Mouse (Mus musculus) stomach, embryonic 14.5 days (tissue): ENCODE measurements around the gene Ddx60. TPM values are rescaled to one million over a fixed set of nuclear protein-coding genes. Genes with fewer than 3 reads are reported as not detected.

Experiments
- ATAC-seq: fragments of 200-750 bp; cut with Nextera tagmentation; 2 replicates; pipeline ENCODE4 v1.8.0; 2017; ENCODE audit warnings: low read depth, moderate TSS enrichment; ENCODE audit not compliant: insufficient number of reproducible peaks, insufficient read depth, low FRiP score
- H3K27ac ChIP-seq: fragments of 300-500 bp; sonication (generic); 2 replicates; pipeline ENCODE4 v1.5.1; 2014; ENCODE audit warnings: mild to moderate bottlenecking, low read length, moderate library complexity, mixed read lengths
- H3K27me3 ChIP-seq: fragments of 300-500 bp; sonication (generic); 2 replicates; pipeline ENCODE4 v1.6.1; 2014; ENCODE audit warnings: low read length, control low read depth, mixed read lengths; ENCODE audit not compliant: control insufficient read depth, insufficient read depth
- H3K36me3 ChIP-seq: fragments of 300-500 bp; sonication (generic); 2 replicates; pipeline ENCODE4 v1.6.1; 2014; ENCODE audit warnings: mild to moderate bottlenecking, control low read depth, low read length, moderate library complexity, mixed read lengths; ENCODE audit not compliant: control insufficient read depth, insufficient read depth
- H3K4me1 ChIP-seq: fragments of 300-500 bp; sonication (generic); 2 replicates; pipeline ENCODE4 v1.6.1; 2014; ENCODE audit warnings: low read length, control low read depth, mixed read lengths; ENCODE audit not compliant: control insufficient read depth, insufficient read depth
- H3K4me2 ChIP-seq: fragments of 300-500 bp; sonication (generic); replicated peaks from 2 replicates; pipeline ENCODE4 v1.6.1; 2014; ENCODE audit warnings: low read depth, low read length, control low read depth
- H3K4me3 ChIP-seq: fragments of 300-500 bp; sonication (generic); 2 replicates; pipeline ENCODE4 v1.5.1; 2014; ENCODE audit warnings: low read depth, low read length, control low read depth
- H3K9ac ChIP-seq: fragments of 300-500 bp; sonication (generic); replicated peaks from 2 replicates; pipeline ENCODE4 v1.6.1; 2014; ENCODE audit warnings: low read depth, mild to moderate bottlenecking, control low read depth, low read length, moderate library complexity, mixed read lengths
- H3K9me3 ChIP-seq: fragments of 300-500 bp; sonication (generic); 2 replicates; pipeline ENCODE4 v1.6.1; 2016; ENCODE audit warnings: low read depth, low read length, control low read depth; ENCODE audit not compliant: control insufficient read depth
- WGBS: fragments of 180-500 bp; shearing (Covaris S2); extraction: QIAGEN DNeasy Blood & Tissue Kit; methylation state at CpG from one replicate; pipeline ENCODE4 v1.1.7; 2014; 5-methylcytosine and 5-hydroxymethylcytosine counted together
- polyA plus RNA-seq: library from polyadenylated mRNA; unstranded; fragments of >200 nt; fragmentation: Nextera tagmentation; extraction: Ambion mirVana; gene quantifications from 2 replicates; pipeline ENCODE4 v1.2.1, GENCODE M21; 2014

Ddx60 gene
- polyA plus RNA-seq = 1.2 and 1.4 TPM in 2 replicates

- no peaks in the 10 kb centered on the region for H3K9me3 ChIP-seq
- H3K4me2 ChIP-seq = peak within 1 kb of the TSS; percentile 83
- ATAC-seq = peak; percentile 42; the same call in 1 of the 2 replicates
- 7% methylated on average over 22 of the region's 22 CpGs for WGBS
- no peaks in the 10 kb centered on the region for H3K36me3 ChIP-seq
- peak within 1 kb of the TSS; percentile 51 for H3K4me3 ChIP-seq
- no peak within 1 kb of the TSS for H3K27ac ChIP-seq
- H3K4me1 ChIP-seq = no peaks in the 10 kb centered on the region
- H3K9ac ChIP-seq = peak within 1 kb of the TSS; percentile 29
- H3K27me3 ChIP-seq = no peaks in the 10 kb centered on the region
These were observed at the start of gene Ddx60 for GRCm38 (mm10) chr8:61927777-61928494. TSS of gene Ddx60 (plus strand) at chr8:61928087.

GRCm38 (mm10) chr8:61894062-61894461 lies 33.8 kb upstream of the Ddx60 start:
- Histone ChIP-seq H3K36me3 (no peaks in the 10 kb centered on the region), H3K9ac (no peak overlapping the region), H3K9me3 (no peaks in the 10 kb centered on the region), H3K27ac (no peak overlapping the region), H3K27me3 (no peaks in the 10 kb centered on the region), H3K4me2 (no peak overlapping the region), H3K4me1 (no peaks in the 10 kb centered on the region), H3K4me3 (no peak overlapping the region)
- 54% methylated on average over 2 of the region's 2 CpGs for WGBS
- no peak for ATAC-seq

GRCm38 (mm10) chr8:61896742-61897141 lies 31.1 kb upstream of the Ddx60 start:
- Histone ChIP-seq H3K36me3 (no peaks in the 10 kb centered on the region), H3K27ac (no peak overlapping the region), H3K27me3 (no peaks in the 10 kb centered on the region), H3K4me1 (no peaks in the 10 kb centered on the region), H3K9ac (no peak overlapping the region), H3K4me3 (no peak overlapping the region), H3K4me2 (no peak overlapping the region), H3K9me3 (no peaks in the 10 kb centered on the region)
- WGBS = 89% methylated on average over 1 of the region's 1 CpGs
- no peak for ATAC-seq

DNA sequence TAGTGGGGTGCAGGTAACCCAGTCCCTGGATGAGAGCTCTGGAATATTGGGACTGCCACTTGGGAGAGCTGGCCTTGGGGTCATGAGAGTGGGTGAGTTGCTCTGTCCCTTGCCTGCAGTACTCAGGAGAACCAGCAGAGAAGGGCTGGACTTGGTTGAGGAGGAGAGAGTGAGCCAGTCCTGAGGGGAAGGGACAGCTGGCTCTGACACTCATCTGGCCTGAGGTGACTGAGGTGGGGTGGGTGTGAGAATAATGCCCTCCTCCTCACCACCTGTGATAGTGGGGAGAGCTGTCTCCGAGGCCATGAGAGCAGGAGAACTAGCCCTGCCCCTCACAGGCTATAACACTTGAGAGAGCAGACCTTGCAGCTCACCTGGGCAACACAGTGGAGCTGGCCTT lies 30.5 kb upstream of the Ddx60 start:
- no peak for ATAC-seq
- Histone ChIP-seq H3K27me3 (no peaks in the 10 kb centered on the region), H3K36me3 (no peaks in the 10 kb centered on the region), H3K4me2 (no peak overlapping the region), H3K27ac (no peak overlapping the region), H3K4me3 (no peak overlapping the region), H3K9me3 (no peaks in the 10 kb centered on the region), H3K9ac (no peak overlapping the region), H3K4me1 (no peaks in the 10 kb centered on the region)
- 67% methylated on average over 1 of the region's 1 CpGs for WGBS

DNA sequence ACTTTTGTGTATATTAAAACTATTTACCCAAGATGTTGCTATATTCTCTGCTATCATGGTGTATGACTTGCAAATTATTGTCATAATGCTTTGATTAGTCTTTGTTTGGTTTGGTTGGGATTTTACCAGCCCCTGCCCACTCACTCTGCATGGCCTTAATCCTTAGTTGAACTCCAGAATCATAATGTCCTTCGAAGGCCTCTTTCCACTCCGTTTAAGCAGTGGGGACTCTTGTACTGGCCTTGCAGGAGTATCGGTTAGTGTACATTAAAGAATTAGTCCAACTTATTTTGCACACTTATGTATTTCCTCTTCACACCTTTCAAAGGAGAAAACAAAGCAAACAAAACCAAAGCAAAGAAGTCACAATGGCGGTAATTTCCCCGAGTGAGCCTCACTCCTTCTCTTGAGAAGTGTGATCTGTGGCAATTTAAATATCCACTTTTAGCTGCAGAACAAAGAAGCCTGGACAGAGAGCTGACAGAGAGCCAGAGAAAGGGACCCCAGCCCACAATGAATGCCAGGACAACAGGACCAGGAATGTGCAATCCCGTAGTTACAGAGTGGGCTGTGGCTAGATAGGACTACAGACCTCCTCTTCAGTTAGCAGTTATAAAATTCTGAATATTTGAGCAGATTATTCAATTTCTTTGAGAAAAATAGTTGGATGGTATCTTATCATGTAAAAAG lies 26.7 kb upstream of the Ddx60 start:
- H3K4me2 ChIP-seq = no peak overlapping the region
- H3K27me3 ChIP-seq = no peaks in the 10 kb centered on the region
- WGBS = 67% methylated on average over 6 of the region's 6 CpGs
- H3K36me3 ChIP-seq = no peaks in the 10 kb centered on the region
- ATAC-seq = no peak
- no peak overlapping the region for H3K4me3 ChIP-seq
- no peaks in the 10 kb centered on the region for H3K9me3 ChIP-seq
- H3K9ac ChIP-seq = no peak overlapping the region
- no peak overlapping the region for H3K27ac ChIP-seq
- H3K4me1 ChIP-seq = no peaks in the 10 kb centered on the region

DNA sequence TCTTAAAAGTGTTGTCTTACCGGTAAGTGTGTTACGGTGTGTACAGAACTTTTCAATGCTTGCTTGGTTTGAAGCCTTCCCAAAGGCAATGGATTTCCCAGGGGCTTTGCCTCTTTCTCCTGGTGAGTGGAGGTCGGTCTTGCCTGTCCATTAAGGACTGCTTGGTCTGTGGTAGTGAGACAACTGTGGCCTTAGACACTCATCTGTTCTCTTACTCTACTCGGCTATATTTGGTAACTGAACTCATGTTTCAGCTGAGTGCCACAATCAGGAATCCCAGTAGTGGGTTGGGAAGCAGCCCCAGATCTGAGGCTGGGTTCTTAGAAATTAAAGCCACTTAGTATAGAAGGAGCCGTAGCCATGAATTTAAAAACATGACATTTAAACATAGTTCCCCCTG lies 25.4 kb upstream of the Ddx60 start, which contains the start of gene Palld:
Gene Palld, minus strand, starts transcription at position 170 of the 400 bp plus-strand sequence.
- H3K36me3 ChIP-seq = no peaks in the 10 kb centered on the region
- H3K27ac ChIP-seq = no peak within 1 kb of the TSS
- no peaks in the 10 kb centered on the region for H3K27me3 ChIP-seq
- no peak for ATAC-seq
- H3K9ac ChIP-seq = no peak within 1 kb of the TSS
- no peak within 1 kb of the TSS for H3K4me3 ChIP-seq
- H3K9me3 ChIP-seq = no peaks in the 10 kb centered on the region
- H3K4me1 ChIP-seq = no peaks in the 10 kb centered on the region
- 74% methylated on average over 5 of the region's 5 CpGs for WGBS
- no peak within 1 kb of the TSS for H3K4me2 ChIP-seq

GRCm38 (mm10) chr8:61908303-61909215 lies 19.3 kb upstream of the Ddx60 start:
- no peak overlapping the region for H3K4me3 ChIP-seq
- no peaks in the 10 kb centered on the region for H3K4me1 ChIP-seq
- 0 out of 2 replicates have a peak overlapping the region, but pooled peaks have one; percentile 10 for H3K9ac ChIP-seq
- H3K4me2 ChIP-seq = no peak overlapping the region
- no peaks in the 10 kb centered on the region for H3K27me3 ChIP-seq
- WGBS = 54% methylated on average over 13 of the region's 13 CpGs
- no peaks in the 10 kb centered on the region for H3K9me3 ChIP-seq
- H3K36me3 ChIP-seq = no peaks in the 10 kb centered on the region
- H3K27ac ChIP-seq = no peak overlapping the region
- ATAC-seq = no peak

- Histone ChIP-seq H3K27ac (no peak overlapping the region), H3K4me1 (no peaks in the 10 kb centered on the region), H3K27me3 (no peaks in the 10 kb centered on the region), H3K9me3 (no peaks in the 10 kb centered on the region), H3K4me2 (no peak overlapping the region), H3K4me3 (no peak overlapping the region), H3K36me3 (no peaks in the 10 kb centered on the region), H3K9ac (no peak overlapping the region)
- no peak for ATAC-seq
- WGBS = 83% methylated on average over 3 of the region's 3 CpGs
These were observed 18.6 kb upstream of the Ddx60 start for GRCm38 (mm10) chr8:61909313-61909712.
